Mouse (Mus musculus): ENCODE measurements at regions not wholly inside any gene's neighbourhood (a gene's known extent, or its start where the extent isn't known, plus 50 kb on each side); places are given as distances from the start of the nearest gene placed in this dataset.

GRCm38 (mm10) chr5:64706586-64706985, 96.6 kb upstream of the Klf3 start:
- no peaks in the 10 kb centered on the region for H3K36me3 ChIP-seq (ENCODE audit: inconsistent target)
- no peaks in the 10 kb centered on the region for H3K79me2 ChIP-seq (ENCODE audit: inconsistent target)
- no peak overlapping the region for H3K27ac ChIP-seq
- H3K4me3 ChIP-seq (ENCODE audit: inconsistent target) = no peak overlapping the region
- 95% methylated on average over 3 of the region's 3 CpGs for WGBS (ENCODE audit: missing documents)

GRCm38 (mm10) chr5:64709146-64709545, 94.0 kb upstream of the Klf3 start:
- Histone ChIP-seq H3K4me3 (ENCODE audit: inconsistent target) (no peak overlapping the region), H3K36me3 (ENCODE audit: inconsistent target) (no peaks in the 10 kb centered on the region), H3K27ac (no peak overlapping the region), H3K79me2 (ENCODE audit: inconsistent target) (no peaks in the 10 kb centered on the region)
- WGBS (ENCODE audit: missing documents) = 76% methylated on average over 4 of the region's 4 CpGs

- Histone ChIP-seq H3K79me2 (ENCODE audit: inconsistent target) (no peaks in the 10 kb centered on the region), H3K27ac (no peak overlapping the region), H3K36me3 (ENCODE audit: inconsistent target) (no peaks in the 10 kb centered on the region), H3K4me3 (ENCODE audit: inconsistent target) (no peak overlapping the region)
- 96% methylated on average over 3 of the region's 3 CpGs for whole genome bisulfite sequencing (ENCODE audit: missing documents)
These were observed 93.0 kb upstream of the Klf3 start for GRCm38 (mm10) chr5:64710236-64710635.

- Histone ChIP-seq H3K4me3 (ENCODE audit: inconsistent target) (no peak overlapping the region), H3K36me3 (ENCODE audit: inconsistent target) (no peaks in the 10 kb centered on the region), H3K27ac (no peak overlapping the region), H3K79me2 (ENCODE audit: inconsistent target) (no peaks in the 10 kb centered on the region)
- 97% methylated on average over 4 of the region's 4 CpGs for WGBS (ENCODE audit: missing documents)
These were observed 92.2 kb upstream of the Klf3 start for GRCm38 (mm10) chr5:64710968-64711367.

GRCm38 (mm10) chr5:64714221-64714653, 89.0 kb upstream of the Klf3 start:
- Histone ChIP-seq H3K4me3 (ENCODE audit: inconsistent target) (no peak overlapping the region), H3K36me3 (ENCODE audit: inconsistent target) (no peaks in the 10 kb centered on the region), H3K79me2 (ENCODE audit: inconsistent target) (no peaks in the 10 kb centered on the region), H3K27ac (no peak overlapping the region)
- WGBS (ENCODE audit: missing documents) = 94% methylated on average over 10 of the region's 10 CpGs

- H3K36me3 ChIP-seq (ENCODE audit: inconsistent target) = no peaks in the 10 kb centered on the region
- H3K79me2 ChIP-seq (ENCODE audit: inconsistent target) = no peaks in the 10 kb centered on the region
- H3K27ac ChIP-seq = no peak overlapping the region
- 98% methylated on average over 6 of the region's 7 CpGs for WGBS (ENCODE audit: missing documents)
- H3K4me3 ChIP-seq (ENCODE audit: inconsistent target) = no peak overlapping the region
These were observed 88.5 kb upstream of the Klf3 start for GRCm38 (mm10) chr5:64714710-64715109.

GRCm38 (mm10) chr5:64716551-64716950, 86.6 kb upstream of the Klf3 start:
- no peaks in the 10 kb centered on the region for H3K79me2 ChIP-seq (ENCODE audit: inconsistent target)
- 68% methylated on average over 4 of the region's 4 CpGs for WGBS (ENCODE audit: missing documents)
- H3K27ac ChIP-seq = no peak overlapping the region
- H3K4me3 ChIP-seq (ENCODE audit: inconsistent target) = no peak overlapping the region
- H3K36me3 ChIP-seq (ENCODE audit: inconsistent target) = no peaks in the 10 kb centered on the region

- no peaks in the 10 kb centered on the region for H3K79me2 ChIP-seq (ENCODE audit: inconsistent target)
- no peak overlapping the region for H3K27ac ChIP-seq
- H3K36me3 ChIP-seq (ENCODE audit: inconsistent target) = no peaks in the 10 kb centered on the region
- no peak overlapping the region for H3K4me3 ChIP-seq (ENCODE audit: inconsistent target)
These were observed 81.0 kb upstream of the Klf3 start for GRCm38 (mm10) chr5:64722211-64722610.

GRCm38 (mm10) chr5:64727847-64728246, 75.3 kb upstream of the Klf3 start:
- Histone ChIP-seq H3K36me3 (ENCODE audit: inconsistent target) (no peaks in the 10 kb centered on the region), H3K79me2 (ENCODE audit: inconsistent target) (no peaks in the 10 kb centered on the region), H3K4me3 (ENCODE audit: inconsistent target) (no peak overlapping the region), H3K27ac (no peak overlapping the region)
- WGBS (ENCODE audit: missing documents) = 100% methylated on average over 2 of the region's 2 CpGs

- WGBS (ENCODE audit: missing documents) = 97% methylated on average over 3 of the region's 3 CpGs
- H3K36me3 ChIP-seq (ENCODE audit: inconsistent target) = no peaks in the 10 kb centered on the region
- no peak overlapping the region for H3K27ac ChIP-seq
- no peak overlapping the region for H3K4me3 ChIP-seq (ENCODE audit: inconsistent target)
- H3K79me2 ChIP-seq (ENCODE audit: inconsistent target) = no peaks in the 10 kb centered on the region
These were observed 70.8 kb upstream of the Klf3 start for GRCm38 (mm10) chr5:64732356-64732755.

GRCm38 (mm10) chr5:64736985-64737384, 66.2 kb upstream of the Klf3 start:
- no peaks in the 10 kb centered on the region for H3K79me2 ChIP-seq (ENCODE audit: inconsistent target)
- H3K36me3 ChIP-seq (ENCODE audit: inconsistent target) = no peaks in the 10 kb centered on the region
- H3K27ac ChIP-seq = no peak overlapping the region
- H3K4me3 ChIP-seq (ENCODE audit: inconsistent target) = no peak overlapping the region

GRCm38 (mm10) chr5:64738096-64738780, 65.0 kb upstream of the Klf3 start:
- Histone ChIP-seq H3K27ac (no peak overlapping the region), H3K36me3 (ENCODE audit: inconsistent target) (no peaks in the 10 kb centered on the region), H3K4me3 (ENCODE audit: inconsistent target) (no peak overlapping the region), H3K79me2 (ENCODE audit: inconsistent target) (no peaks in the 10 kb centered on the region)
- WGBS (ENCODE audit: missing documents) = 86% methylated on average over 11 of the region's 11 CpGs

- Histone ChIP-seq H3K79me2 (ENCODE audit: inconsistent target) (no peaks in the 10 kb centered on the region), H3K36me3 (ENCODE audit: inconsistent target) (no peaks in the 10 kb centered on the region), H3K27ac (no peak overlapping the region), H3K4me3 (ENCODE audit: inconsistent target) (no peak overlapping the region)
- WGBS (ENCODE audit: missing documents) = 95% methylated on average over 10 of the region's 10 CpGs
These were observed 64.3 kb upstream of the Klf3 start for GRCm38 (mm10) chr5:64738781-64739310.

GRCm38 (mm10) chr5:64739311-64740261, 63.6 kb upstream of the Klf3 start:
- Histone ChIP-seq H3K4me3 (ENCODE audit: inconsistent target) (no peak overlapping the region), H3K27ac (no peak overlapping the region), H3K36me3 (ENCODE audit: inconsistent target) (no peaks in the 10 kb centered on the region), H3K79me2 (ENCODE audit: inconsistent target) (no peaks in the 10 kb centered on the region)
- 92% methylated on average over 12 of the region's 15 CpGs for whole genome bisulfite sequencing (ENCODE audit: missing documents)

GRCm38 (mm10) chr5:64744041-64744440, 59.1 kb upstream of the Klf3 start:
- H3K79me2 ChIP-seq (ENCODE audit: inconsistent target) = no peaks in the 10 kb centered on the region
- no peak overlapping the region for H3K4me3 ChIP-seq (ENCODE audit: inconsistent target)
- H3K27ac ChIP-seq = no peak overlapping the region
- no peaks in the 10 kb centered on the region for H3K36me3 ChIP-seq (ENCODE audit: inconsistent target)
- 91% methylated on average over 4 of the region's 4 CpGs for WGBS (ENCODE audit: missing documents)
